Mouse (Mus musculus): Measurements from ENCODE around the gene Rap2b. TPM values are rescaled to one million over a fixed set of nuclear protein-coding genes. Genes with fewer than 3 reads are reported as not detected.
A peak's percentile ranks its signal among the peaks of the same experiment; 100 is the strongest.

Rap2b gene
- polyA plus RNA-seq, 1 experiment from 2014 or later: 6.2 TPM

GRCm38 (mm10) chr3:61358107-61358506 is 3.3 kb upstream of the Rap2b start:
- no peaks in the 10 kb centered on the region for H3K36me3 ChIP-seq
- H3K4me2 ChIP-seq: no peak overlapping the region
- H3K27me3 ChIP-seq: no peaks in the 10 kb centered on the region
- H3K4me3 ChIP-seq: no peak overlapping the region
- no peaks in the 10 kb centered on the region for H3K9me3 ChIP-seq (replicated peaks)
- no peaks in the 10 kb centered on the region for H3K4me1 ChIP-seq (replicated peaks)
- H3K9ac ChIP-seq: no peak overlapping the region
- H3K27ac ChIP-seq: no peak overlapping the region
- ATAC-seq (replicated peaks; ENCODE audit: insufficient number of reproducible peaks, insufficient read depth, low FRiP score, low read depth): no peak
- WGBS: 66% methylated on average over 6 of the region's 6 CpGs

- 42% methylated on average over 7 of the region's 7 CpGs for WGBS
- no peak overlapping the region for H3K4me2 ChIP-seq
- no peaks in the 10 kb centered on the region for H3K9me3 ChIP-seq (replicated peaks)
- H3K36me3 ChIP-seq: no peaks in the 10 kb centered on the region
- H3K27ac ChIP-seq: no peak overlapping the region
- H3K4me3 ChIP-seq: no peak overlapping the region
- no peaks in the 10 kb centered on the region for H3K4me1 ChIP-seq (replicated peaks)
- H3K27me3 ChIP-seq: no peaks in the 10 kb centered on the region
- no peak overlapping the region for H3K9ac ChIP-seq
- ATAC-seq (replicated peaks; ENCODE audit: insufficient number of reproducible peaks, insufficient read depth, low FRiP score, low read depth): no peak
Measured at GRCm38 (mm10) chr3:61358756-61359293, 2.6 kb upstream of the Rap2b start.

- Histone ChIP-seq H3K27me3 (no peaks in the 10 kb centered on the region), H3K4me3 (peak overlapping the region; percentile 91), H3K4me2 (peak overlapping the region; percentile 85), H3K9ac (peak overlapping the region; percentile 61), H3K27ac (peak overlapping the region; percentile 96), H3K9me3 (replicated peaks) (no peaks in the 10 kb centered on the region), H3K36me3 (no peaks in the 10 kb centered on the region), H3K4me1 (replicated peaks) (peaks cover 13% of the 10 kb centered on the region)
- 2% methylated on average over 9 of the region's 9 CpGs for WGBS
- ATAC-seq (replicated peaks; ENCODE audit: insufficient number of reproducible peaks, insufficient read depth, low FRiP score, low read depth): no peak
Measured at GRCm38 (mm10) chr3:61362821-61363160, 1.4 kb downstream of the Rap2b start.

GRCm38 (mm10) chr3:61363161-61363988 is 1.9 kb downstream of the Rap2b start:
- peak overlapping the region; percentile 96 for H3K27ac ChIP-seq
- peak; percentile 93 for ATAC-seq (replicated peaks; ENCODE audit: insufficient number of reproducible peaks, insufficient read depth, low FRiP score, low read depth)
- no peaks in the 10 kb centered on the region for H3K36me3 ChIP-seq
- no peaks in the 10 kb centered on the region for H3K9me3 ChIP-seq (replicated peaks)
- peak overlapping the region; percentile 91 for H3K4me3 ChIP-seq
- peaks cover 13% of the 10 kb centered on the region for H3K4me1 ChIP-seq (replicated peaks)
- under 1% methylated on average over 30 of the region's 30 CpGs for WGBS
- H3K4me2 ChIP-seq: peak overlapping the region; percentile 85
- no peaks in the 10 kb centered on the region for H3K27me3 ChIP-seq
- H3K9ac ChIP-seq: peak overlapping the region; percentile 72

- Histone ChIP-seq H3K36me3 (no peaks in the 10 kb centered on the region), H3K27me3 (no peaks in the 10 kb centered on the region), H3K4me1 (replicated peaks) (peaks cover 13% of the 10 kb centered on the region), H3K4me3 (peak overlapping the region; percentile 91), H3K27ac (peak overlapping the region; percentile 96), H3K9ac (peak overlapping the region; percentile 83), H3K9me3 (replicated peaks) (no peaks in the 10 kb centered on the region), H3K4me2 (peak overlapping the region; percentile 85)
- ATAC-seq (replicated peaks; ENCODE audit: insufficient number of reproducible peaks, insufficient read depth, low FRiP score, low read depth): peak; percentile 92
- WGBS: under 1% methylated on average over 51 of the region's 51 CpGs
Measured at GRCm38 (mm10) chr3:61363989-61364660, 2.7 kb downstream of the Rap2b start.

GRCm38 (mm10) chr3:61364661-61364977 is 3.2 kb downstream of the Rap2b start:
- Histone ChIP-seq H3K9ac (peak overlapping the region; percentile 83), H3K27ac (peak overlapping the region; percentile 96), H3K4me2 (peak overlapping the region; percentile 85), H3K4me1 (replicated peaks) (peaks cover 13% of the 10 kb centered on the region), H3K9me3 (replicated peaks) (no peaks in the 10 kb centered on the region), H3K27me3 (no peaks in the 10 kb centered on the region), H3K4me3 (peak overlapping the region; percentile 91), H3K36me3 (no peaks in the 10 kb centered on the region)
- under 1% methylated on average over 33 of the region's 33 CpGs for WGBS
- peak; percentile 3 for ATAC-seq (replicated peaks; ENCODE audit: insufficient number of reproducible peaks, insufficient read depth, low FRiP score, low read depth)

- no peaks in the 10 kb centered on the region for H3K9me3 ChIP-seq (replicated peaks)
- peak overlapping the region; percentile 91 for H3K4me3 ChIP-seq
- WGBS: under 1% methylated on average over 68 of the region's 68 CpGs
- no peak for ATAC-seq (replicated peaks; ENCODE audit: insufficient number of reproducible peaks, insufficient read depth, low FRiP score, low read depth)
- no peaks in the 10 kb centered on the region for H3K36me3 ChIP-seq
- H3K4me1 ChIP-seq (replicated peaks): peaks cover 13% of the 10 kb centered on the region
- peak overlapping the region; percentile 96 for H3K27ac ChIP-seq
- H3K4me2 ChIP-seq: peak overlapping the region; percentile 85
- peak overlapping the region; percentile 83 for H3K9ac ChIP-seq
- H3K27me3 ChIP-seq: no peaks in the 10 kb centered on the region
Measured at GRCm38 (mm10) chr3:61364978-61365778, 3.7 kb downstream of the Rap2b start.

GRCm38 (mm10) chr3:61365779-61366373 is 4.4 kb downstream of the Rap2b start, which contains the start of gene B430305J03Rik:
TSS of gene B430305J03Rik (minus strand) at chr3:61365951.
- Histone ChIP-seq H3K4me2 (peak within 1 kb of the TSS; percentile 85), H3K36me3 (no peaks in the 10 kb centered on the region), H3K27me3 (no peaks in the 10 kb centered on the region), H3K4me1 (replicated peaks) (peaks cover 13% of the 10 kb centered on the region), H3K27ac (peak within 1 kb of the TSS; percentile 96), H3K9ac (peak within 1 kb of the TSS; percentile 83), H3K9me3 (replicated peaks) (no peaks in the 10 kb centered on the region), H3K4me3 (peak within 1 kb of the TSS; percentile 91)
- ATAC-seq (replicated peaks; ENCODE audit: insufficient number of reproducible peaks, insufficient read depth, low FRiP score, low read depth): no peak
- WGBS: 2% methylated on average over 10 of the region's 10 CpGs

- no peak overlapping the region for H3K9ac ChIP-seq
- WGBS: 95% methylated on average over 1 of the region's 1 CpGs
- no peak overlapping the region for H3K4me2 ChIP-seq
- no peak overlapping the region for H3K4me3 ChIP-seq
- H3K4me1 ChIP-seq (replicated peaks): peaks cover 13% of the 10 kb centered on the region
- H3K27me3 ChIP-seq: no peaks in the 10 kb centered on the region
- no peak for ATAC-seq (replicated peaks; ENCODE audit: insufficient number of reproducible peaks, insufficient read depth, low FRiP score, low read depth)
- no peak overlapping the region for H3K27ac ChIP-seq
- H3K36me3 ChIP-seq: no peaks in the 10 kb centered on the region
- no peaks in the 10 kb centered on the region for H3K9me3 ChIP-seq (replicated peaks)
Measured at GRCm38 (mm10) chr3:61368446-61368845, 7.0 kb downstream of the Rap2b start.

GRCm38 (mm10) chr3:61376001-61376400 is 14.6 kb downstream of the Rap2b start:
- 87% methylated on average over 8 of the region's 8 CpGs for WGBS
- ATAC-seq (replicated peaks; ENCODE audit: insufficient number of reproducible peaks, insufficient read depth, low FRiP score, low read depth): no peak
- Histone ChIP-seq H3K4me2 (no peak overlapping the region), H3K36me3 (no peaks in the 10 kb centered on the region), H3K4me1 (replicated peaks) (no peaks in the 10 kb centered on the region), H3K27ac (no peak overlapping the region), H3K9me3 (replicated peaks) (no peaks in the 10 kb centered on the region), H3K4me3 (no peak overlapping the region), H3K27me3 (no peaks in the 10 kb centered on the region), H3K9ac (no peak overlapping the region)

GRCm38 (mm10) chr3:61386368-61386767 is 24.9 kb downstream of the Rap2b start:
- Histone ChIP-seq H3K27ac (no peak overlapping the region), H3K27me3 (no peaks in the 10 kb centered on the region), H3K9me3 (replicated peaks) (no peaks in the 10 kb centered on the region), H3K9ac (no peak overlapping the region), H3K4me1 (replicated peaks) (no peaks in the 10 kb centered on the region), H3K4me2 (no peak overlapping the region), H3K4me3 (no peak overlapping the region), H3K36me3 (no peaks in the 10 kb centered on the region)
- 72% methylated on average over 4 of the region's 4 CpGs for WGBS
- no peak for ATAC-seq (replicated peaks; ENCODE audit: insufficient number of reproducible peaks, insufficient read depth, low FRiP score, low read depth)

All from heart, embryonic 15.5 days (tissue).